Mouse (Mus musculus): ENCODE data around the gene Xrcc5.

DNA sequence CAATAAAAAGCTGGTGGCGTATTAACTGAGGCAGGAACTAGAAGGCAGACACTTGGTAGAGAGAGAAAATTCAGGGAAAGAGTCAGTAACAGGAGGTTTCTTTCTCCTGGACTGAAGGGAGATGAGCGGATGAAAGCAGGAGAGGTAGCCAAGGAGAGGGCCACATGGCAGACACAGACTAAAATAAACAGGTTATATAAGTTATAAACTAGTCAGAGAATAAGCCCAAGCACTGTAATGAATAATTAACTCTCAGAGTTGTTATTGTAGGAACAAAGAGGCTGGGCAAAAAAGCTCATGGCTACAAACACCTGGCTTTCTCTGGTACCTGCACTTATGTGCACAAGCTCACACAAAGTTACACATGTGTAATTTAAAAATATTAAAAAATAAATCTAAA, 47.6 kb downstream of the Xrcc5 start:
- TF ChIP-seq CTCF (IDR thresholded peaks at IDR 0.05; ENCODE audit: control insufficient read depth, insufficient read depth, insufficient replicate concordance, low read depth, low read length) (no peak), POLR2A (IDR thresholded peaks at IDR 0.05; ENCODE audit: control insufficient read depth, low read depth, low read length) (no peak)

All from testis, adult 2 months (tissue).